Mouse (Mus musculus): ENCODE results near the gene Cog7. TPM values are rescaled to one million over a fixed set of nuclear protein-coding genes. Genes with fewer than 3 reads are reported as not detected.

The Cog7 gene
- polyA plus RNA-seq, 1 experiment: 14.1 TPM

DNA sequence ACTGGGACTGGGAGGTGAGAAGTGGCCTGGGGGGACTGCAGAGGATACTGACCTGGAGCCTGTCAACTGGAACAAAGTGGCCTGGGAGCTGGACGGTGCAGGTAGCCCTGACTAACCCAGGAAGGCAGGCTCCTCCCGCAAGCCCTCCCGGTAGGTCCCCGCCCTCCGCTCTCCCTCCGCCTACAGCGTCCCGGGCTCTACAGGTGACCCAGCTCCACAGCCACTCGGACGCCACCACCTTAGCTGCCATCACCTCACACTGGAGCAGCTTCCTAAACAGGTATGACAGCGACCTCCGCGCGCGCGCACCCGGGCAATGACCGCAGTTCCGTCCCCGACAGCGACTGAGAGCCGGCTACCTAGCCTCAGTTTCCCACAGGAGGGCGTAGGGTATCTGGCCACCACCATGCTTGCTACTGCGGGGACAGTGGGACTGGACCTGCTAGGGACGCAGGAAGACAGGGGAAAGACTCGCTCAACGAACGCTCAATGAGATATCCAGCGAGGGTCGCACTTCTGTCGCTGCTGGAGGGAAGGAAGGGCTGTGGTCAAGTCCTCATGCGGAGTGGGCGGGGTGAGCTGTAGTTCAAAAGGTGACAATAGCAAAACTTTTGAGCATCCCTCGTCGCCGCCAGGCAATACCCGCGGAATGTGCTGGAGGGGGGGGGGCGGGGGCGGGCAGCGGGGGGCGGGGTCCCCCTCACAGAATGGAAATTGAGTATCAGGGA lies 116.5 kb downstream of the Cog7 start, which contains the start of gene Scnn1b:
Gene Scnn1b (plus strand): TSS at position 181 of the 728 bp plus-strand sequence.
- H3K36me3 ChIP-seq (ENCODE audit: control insufficient read depth, insufficient read depth, low read length): no peaks in the 10 kb centered on the region
- no peak for TF ChIP-seq POLR2A (IDR thresholded peaks at IDR 0.05; ENCODE audit: control insufficient read depth, extremely low read depth, insufficient read depth, low read length, poor library complexity)
- no peak for TF ChIP-seq CTCF (IDR thresholded peaks at IDR 0.05; ENCODE audit: borderline replicate concordance, control insufficient read depth, extremely low read depth, insufficient read depth, low read length, poor library complexity)
- 7% methylated on average over 42 of the region's 42 CpGs for WGBS
- H3K27me3 ChIP-seq (ENCODE audit: control insufficient read depth, insufficient read depth, low read length): peaks cover 3% of the 10 kb centered on the region; the same call in 1 of the 2 replicates
- no peak within 1 kb of the TSS for H3K4me3 ChIP-seq (ENCODE audit: control insufficient read depth, insufficient read depth, low read length)
- DNase-seq: no peak
- H3K4me1 ChIP-seq (replicated peaks; ENCODE audit: control insufficient read depth, insufficient read depth, low read length): no peaks in the 10 kb centered on the region
- H3K27ac ChIP-seq (ENCODE audit: control insufficient read depth, insufficient read depth, low read length): no peak within 1 kb of the TSS

- 78% methylated on average over 8 of the region's 8 CpGs for WGBS
- no peak for DNase-seq
- TF ChIP-seq POLR2A (IDR thresholded peaks at IDR 0.05; ENCODE audit: control insufficient read depth, extremely low read depth, insufficient read depth, low read length, poor library complexity) (no peak), CTCF (IDR thresholded peaks at IDR 0.05; ENCODE audit: borderline replicate concordance, control insufficient read depth, extremely low read depth, insufficient read depth, low read length, poor library complexity) (no peak)
- no peaks in the 10 kb centered on the region for H3K36me3 ChIP-seq (ENCODE audit: control insufficient read depth, insufficient read depth, low read length)
- H3K27ac ChIP-seq (ENCODE audit: control insufficient read depth, insufficient read depth, low read length): no peak overlapping the region
- no peaks in the 10 kb centered on the region for H3K27me3 ChIP-seq (ENCODE audit: control insufficient read depth, insufficient read depth, low read length)
- no peak overlapping the region for H3K4me3 ChIP-seq (ENCODE audit: control insufficient read depth, insufficient read depth, low read length)
- H3K4me1 ChIP-seq (replicated peaks; ENCODE audit: control insufficient read depth, insufficient read depth, low read length): no peaks in the 10 kb centered on the region; the same call in 1 of the 2 replicates
Measured at GRCm38 (mm10) chr7:121858939-121859338, 122.6 kb downstream of the Cog7 start.

- no peaks in the 10 kb centered on the region; the same call in 1 of the 2 replicates for H3K4me1 ChIP-seq (replicated peaks; ENCODE audit: control insufficient read depth, insufficient read depth, low read length)
- no peak overlapping the region for H3K27ac ChIP-seq (ENCODE audit: control insufficient read depth, insufficient read depth, low read length)
- 86% methylated on average over 11 of the region's 11 CpGs for WGBS
- no peak overlapping the region for H3K4me3 ChIP-seq (ENCODE audit: control insufficient read depth, insufficient read depth, low read length)
- DNase-seq: no peak
- TF ChIP-seq POLR2A (IDR thresholded peaks at IDR 0.05; ENCODE audit: control insufficient read depth, extremely low read depth, insufficient read depth, low read length, poor library complexity) (no peak), CTCF (IDR thresholded peaks at IDR 0.05; ENCODE audit: borderline replicate concordance, control insufficient read depth, extremely low read depth, insufficient read depth, low read length, poor library complexity) (no peak)
- H3K27me3 ChIP-seq (ENCODE audit: control insufficient read depth, insufficient read depth, low read length): no peaks in the 10 kb centered on the region
- H3K36me3 ChIP-seq (ENCODE audit: control insufficient read depth, insufficient read depth, low read length): no peaks in the 10 kb centered on the region
Measured at GRCm38 (mm10) chr7:121857177-121857884, 124.2 kb downstream of the Cog7 start.

GRCm38 (mm10) chr7:121848537-121849168 lies 132.9 kb downstream of the Cog7 start:
- WGBS: 88% methylated on average over 9 of the region's 9 CpGs
- Histone ChIP-seq H3K4me1 (replicated peaks; ENCODE audit: control insufficient read depth, insufficient read depth, low read length) (no peaks in the 10 kb centered on the region), H3K27ac (ENCODE audit: control insufficient read depth, insufficient read depth, low read length) (no peak overlapping the region), H3K36me3 (ENCODE audit: control insufficient read depth, insufficient read depth, low read length) (no peaks in the 10 kb centered on the region), H3K4me3 (ENCODE audit: control insufficient read depth, insufficient read depth, low read length) (no peak overlapping the region), H3K27me3 (ENCODE audit: control insufficient read depth, insufficient read depth, low read length) (no peaks in the 10 kb centered on the region)
- no peak for DNase-seq
- TF ChIP-seq POLR2A (IDR thresholded peaks at IDR 0.05; ENCODE audit: control insufficient read depth, extremely low read depth, insufficient read depth, low read length, poor library complexity): no peak
- TF ChIP-seq CTCF (IDR thresholded peaks at IDR 0.05; ENCODE audit: borderline replicate concordance, control insufficient read depth, extremely low read depth, insufficient read depth, low read length, poor library complexity): no peak

DNA sequence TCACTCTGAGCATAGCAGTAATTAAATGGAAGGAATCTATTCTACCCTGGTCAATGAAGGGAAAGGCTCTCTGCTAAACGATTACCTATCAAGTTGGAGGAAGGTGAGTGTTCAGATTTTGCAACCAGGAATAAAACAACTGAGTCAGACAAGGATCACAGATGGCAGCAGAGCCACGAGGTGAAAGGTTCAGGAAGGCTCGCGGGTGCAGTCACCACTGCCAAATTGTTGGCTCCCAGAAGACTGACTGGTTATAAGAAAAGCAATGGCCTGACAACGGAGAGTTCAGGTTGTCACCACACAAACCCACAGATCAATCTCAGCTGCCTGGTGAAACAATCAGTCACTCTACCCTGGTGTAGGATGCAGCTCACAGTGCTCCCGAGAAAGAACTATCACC lies 135.5 kb downstream of the Cog7 start:
- Histone ChIP-seq H3K36me3 (ENCODE audit: control insufficient read depth, insufficient read depth, low read length) (no peaks in the 10 kb centered on the region), H3K27me3 (ENCODE audit: control insufficient read depth, insufficient read depth, low read length) (no peaks in the 10 kb centered on the region), H3K4me3 (ENCODE audit: control insufficient read depth, insufficient read depth, low read length) (no peak overlapping the region), H3K27ac (ENCODE audit: control insufficient read depth, insufficient read depth, low read length) (no peak overlapping the region), H3K4me1 (replicated peaks; ENCODE audit: control insufficient read depth, insufficient read depth, low read length) (no peaks in the 10 kb centered on the region)
- 73% methylated on average over 6 of the region's 6 CpGs for WGBS
- no peak for DNase-seq
- TF ChIP-seq POLR2A (IDR thresholded peaks at IDR 0.05; ENCODE audit: control insufficient read depth, extremely low read depth, insufficient read depth, low read length, poor library complexity) (no peak), CTCF (IDR thresholded peaks at IDR 0.05; ENCODE audit: borderline replicate concordance, control insufficient read depth, extremely low read depth, insufficient read depth, low read length, poor library complexity) (no peak)

- no peak overlapping the region for H3K27ac ChIP-seq (ENCODE audit: control insufficient read depth, insufficient read depth, low read length)
- TF ChIP-seq CTCF (IDR thresholded peaks at IDR 0.05; ENCODE audit: borderline replicate concordance, control insufficient read depth, extremely low read depth, insufficient read depth, low read length, poor library complexity): no peak
- no peak for TF ChIP-seq POLR2A (IDR thresholded peaks at IDR 0.05; ENCODE audit: control insufficient read depth, extremely low read depth, insufficient read depth, low read length, poor library complexity)
- H3K36me3 ChIP-seq (ENCODE audit: control insufficient read depth, insufficient read depth, low read length): no peaks in the 10 kb centered on the region
- no peak for DNase-seq
- no peaks in the 10 kb centered on the region for H3K27me3 ChIP-seq (ENCODE audit: control insufficient read depth, insufficient read depth, low read length)
- H3K4me3 ChIP-seq (ENCODE audit: control insufficient read depth, insufficient read depth, low read length): no peak overlapping the region
- WGBS: 62% methylated on average over 6 of the region's 6 CpGs
- no peaks in the 10 kb centered on the region for H3K4me1 ChIP-seq (replicated peaks; ENCODE audit: control insufficient read depth, insufficient read depth, low read length)
Measured at GRCm38 (mm10) chr7:121842234-121842633, 139.3 kb downstream of the Cog7 start.

Measured in thymus, adult 2 months (tissue).